Mouse (Mus musculus) spleen, adult 2 months (tissue): ENCODE measurements at regions not wholly inside any gene's neighbourhood (a gene's known extent, or its start where the extent isn't known, plus 50 kb on each side); places are given as distances from the start of the nearest gene placed in this dataset.

Experiments
- CTCF ChIP-seq: fragments of 200-500 bp; IDR thresholded peaks from 2 replicates; pipeline ENCODE4 v1.5.1; 2011; ENCODE audit warnings: mild to moderate bottlenecking, inconsistent platforms; ENCODE audit not compliant: insufficient read depth, insufficient read length, insufficient replicate concordance; ENCODE audit errors: extremely low read depth
- POLR2A ChIP-seq: fragments of 200-500 bp; IDR thresholded peaks from 2 replicates; pipeline ENCODE4 v1.6.1; 2011; ENCODE audit warnings: low read depth, low read length, inconsistent platforms

DNA sequence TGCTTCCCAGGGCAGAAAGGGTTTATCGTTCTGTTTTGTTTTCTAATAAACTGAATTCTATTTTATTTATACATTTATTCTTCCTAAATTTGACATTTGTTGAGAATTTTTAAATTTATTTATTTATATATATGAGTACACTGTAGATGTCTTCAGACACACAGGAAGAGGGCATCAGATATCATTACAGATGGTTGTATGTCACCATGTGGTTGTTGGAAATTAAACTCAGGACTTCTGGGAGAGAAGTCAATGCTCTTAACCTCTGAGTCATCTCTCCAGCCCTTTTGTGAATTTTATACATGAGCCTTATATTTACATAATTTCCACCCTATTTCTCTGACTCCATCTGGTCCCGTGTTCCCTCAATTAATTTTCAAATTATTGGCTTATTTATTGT, 147.2 kb upstream of the Cblb start:
- TF ChIP-seq CTCF (no peak), POLR2A (no peak)
